Mouse (Mus musculus): ENCODE results near the gene Gm42417. TPM values are rescaled to one million over a fixed set of nuclear protein-coding genes. Genes with fewer than 3 reads are reported as not detected.

Gm42417 gene
- polyA plus RNA-seq, 1 experiment from 2014 or later: 0.26 TPM

DNA sequence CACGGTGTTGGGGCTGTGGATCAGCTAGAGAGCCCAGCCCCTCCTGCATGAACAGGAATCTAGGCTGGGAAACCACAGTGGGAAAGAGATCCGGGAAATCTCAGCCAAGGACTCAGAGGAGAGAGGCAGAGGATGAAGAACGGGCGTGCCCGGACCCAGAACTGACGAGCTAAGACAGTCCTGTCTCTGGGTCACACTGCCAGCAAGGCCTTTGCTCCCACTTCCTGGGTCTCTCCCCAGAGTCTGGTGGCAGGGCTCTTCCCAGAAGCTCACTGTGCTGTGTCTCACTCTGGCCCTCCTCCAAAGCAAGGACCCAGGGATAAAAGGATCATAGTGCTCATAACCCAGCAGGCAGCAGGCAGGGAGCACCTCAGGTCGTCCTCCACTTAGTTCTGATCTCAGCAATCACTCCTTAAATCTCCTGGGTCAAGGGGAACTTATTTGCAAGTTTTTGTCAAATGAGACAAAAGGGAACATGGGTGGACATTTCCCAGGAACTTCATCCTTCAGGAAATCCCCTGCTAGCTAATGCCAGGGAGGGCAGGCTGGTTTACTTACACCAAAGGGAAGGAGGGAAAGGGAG lies 30.6 kb upstream of the Gm42417 start:
- no peaks in the 10 kb centered on the region for H3K27me3 ChIP-seq (ENCODE audit: control insufficient read depth, insufficient read depth, low read length)
- no peaks in the 10 kb centered on the region for H3K36me3 ChIP-seq (ENCODE audit: control insufficient read depth, insufficient read depth, low read length)
- no peak for ATAC-seq (ENCODE audit: low FRiP score, low TSS enrichment)
- H3K9ac ChIP-seq (ENCODE audit: low read depth, low read length): 0 out of 2 replicates have a peak overlapping the region, but pooled peaks have one; percentile 34
- H3K9me3 ChIP-seq (ENCODE audit: control insufficient read depth, low read length): no peaks in the 10 kb centered on the region
- peaks cover 49% of the 10 kb centered on the region for H3K4me1 ChIP-seq (ENCODE audit: control insufficient read depth, insufficient read depth, low read length)
- H3K4me2 ChIP-seq (replicated peaks; ENCODE audit: low read depth, low read length): no peak overlapping the region
- H3K4me3 ChIP-seq (ENCODE audit: low read length): no peak overlapping the region
- 62% methylated on average over 7 of the region's 7 CpGs for WGBS
- H3K27ac ChIP-seq (ENCODE audit: low read depth, low read length): peak overlapping the region; percentile 69

DNA sequence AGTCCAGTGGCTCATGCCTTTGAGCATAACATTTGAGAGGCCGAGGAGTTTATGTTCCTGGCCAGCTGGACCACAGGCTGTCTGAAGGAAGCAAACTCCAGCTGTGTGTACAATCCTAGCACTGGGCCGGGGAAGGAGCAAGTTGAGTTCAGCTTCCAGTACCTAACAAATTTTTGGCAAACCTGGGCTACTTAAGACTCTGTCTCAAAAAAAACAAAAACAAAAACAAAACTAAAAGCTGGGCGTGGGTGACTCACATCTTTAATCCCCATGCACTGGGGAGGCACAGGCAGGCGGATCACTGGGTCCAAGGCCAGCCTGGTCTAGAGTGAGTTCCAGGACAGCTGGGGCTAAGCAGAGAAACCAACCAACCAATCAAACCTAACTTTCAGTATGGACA lies 29.5 kb upstream of the Gm42417 start:
- 48% methylated on average over 4 of the region's 4 CpGs for WGBS
- H3K27ac ChIP-seq (ENCODE audit: low read depth, low read length): peak overlapping the region; percentile 81

DNA sequence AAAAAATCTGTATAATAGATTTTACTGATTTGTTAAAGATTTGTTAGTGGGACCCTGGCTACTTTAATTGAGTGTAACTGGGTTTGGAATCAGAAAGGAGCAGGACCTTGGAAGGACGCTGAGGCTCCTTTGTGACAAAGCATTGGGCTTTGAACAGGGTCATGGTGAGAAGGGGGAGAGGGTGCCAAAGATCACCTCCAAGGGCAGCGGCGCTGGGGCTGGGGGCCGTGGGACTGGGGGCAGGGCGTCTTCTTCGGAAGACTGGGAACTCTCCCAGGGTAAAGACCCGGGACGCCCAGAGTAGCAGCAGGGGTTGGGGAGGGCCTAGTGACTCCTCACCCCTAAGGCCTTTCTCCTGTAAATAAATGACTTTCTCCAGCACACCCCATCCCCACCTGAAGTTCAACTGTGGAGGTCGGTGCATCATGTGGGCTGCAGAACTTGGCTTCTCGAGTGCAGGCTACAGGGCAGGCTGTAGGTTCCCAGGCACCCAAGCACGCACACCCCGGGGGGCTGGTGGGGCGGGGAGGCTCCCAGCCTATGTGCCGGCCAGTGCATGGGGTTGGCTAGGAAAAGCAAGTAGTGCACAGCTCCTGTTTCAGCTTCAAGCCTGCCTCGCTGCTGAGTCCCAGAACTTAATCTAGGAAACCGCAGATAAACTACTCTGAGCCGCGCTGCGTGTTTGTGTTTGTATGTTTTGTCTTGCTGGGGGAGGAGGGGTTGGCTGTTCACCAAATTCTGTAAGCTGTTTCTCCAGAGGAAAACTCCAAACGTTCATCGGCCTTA lies 28.8 kb upstream of the Gm42417 start:
- Histone ChIP-seq H3K27ac (ENCODE audit: low read depth, low read length) (peak overlapping the region; percentile 81), H3K9me3 (ENCODE audit: control insufficient read depth, low read length) (no peaks in the 10 kb centered on the region), H3K4me3 (ENCODE audit: low read length) (no peak overlapping the region), H3K9ac (ENCODE audit: low read depth, low read length) (no peak overlapping the region; the same call in 1 of the 2 replicates), H3K36me3 (ENCODE audit: control insufficient read depth, insufficient read depth, low read length) (no peaks in the 10 kb centered on the region), H3K4me2 (replicated peaks; ENCODE audit: low read depth, low read length) (no peak overlapping the region; the same call in 1 of the 2 replicates), H3K4me1 (ENCODE audit: control insufficient read depth, insufficient read depth, low read length) (peaks cover 48% of the 10 kb centered on the region), H3K27me3 (ENCODE audit: control insufficient read depth, insufficient read depth, low read length) (no peaks in the 10 kb centered on the region)
- WGBS: 21% methylated on average over 21 of the region's 21 CpGs
- ATAC-seq (ENCODE audit: low FRiP score, low TSS enrichment): peak; percentile 69

More for the DNA sequence above, 29.5 kb upstream of the Gm42417 start:
- Histone ChIP-seq H3K9ac (ENCODE audit: low read depth, low read length) (no peak overlapping the region), H3K36me3 (ENCODE audit: control insufficient read depth, insufficient read depth, low read length) (no peaks in the 10 kb centered on the region), H3K4me1 (ENCODE audit: control insufficient read depth, insufficient read depth, low read length) (peaks cover 46% of the 10 kb centered on the region), H3K4me2 (replicated peaks; ENCODE audit: low read depth, low read length) (no peak overlapping the region; the same call in 1 of the 2 replicates), H3K27me3 (ENCODE audit: control insufficient read depth, insufficient read depth, low read length) (no peaks in the 10 kb centered on the region), H3K4me3 (ENCODE audit: low read length) (no peak overlapping the region), H3K9me3 (ENCODE audit: control insufficient read depth, low read length) (no peaks in the 10 kb centered on the region)
- ATAC-seq (ENCODE audit: low FRiP score, low TSS enrichment): no peak

GRCm38 (mm10) chr1:36566425-36566824 lies 27.2 kb upstream of the Gm42417 start:
- Histone ChIP-seq H3K27ac (ENCODE audit: low read depth, low read length) (peak overlapping the region; percentile 4; the same call in 1 of the 2 replicates), H3K27me3 (ENCODE audit: control insufficient read depth, insufficient read depth, low read length) (no peaks in the 10 kb centered on the region), H3K9ac (ENCODE audit: low read depth, low read length) (no peak overlapping the region), H3K4me1 (ENCODE audit: control insufficient read depth, insufficient read depth, low read length) (peaks cover 64% of the 10 kb centered on the region), H3K36me3 (ENCODE audit: control insufficient read depth, insufficient read depth, low read length) (no peaks in the 10 kb centered on the region), H3K4me2 (replicated peaks; ENCODE audit: low read depth, low read length) (no peak overlapping the region), H3K4me3 (ENCODE audit: low read length) (no peak overlapping the region), H3K9me3 (ENCODE audit: control insufficient read depth, low read length) (no peaks in the 10 kb centered on the region)
- WGBS: 13% methylated on average over 2 of the region's 2 CpGs
- no peak for ATAC-seq (ENCODE audit: low FRiP score, low TSS enrichment)

- H3K9me3 ChIP-seq (ENCODE audit: control insufficient read depth, low read length): no peaks in the 10 kb centered on the region
- no peak overlapping the region for H3K4me3 ChIP-seq (ENCODE audit: low read length)
- H3K27me3 ChIP-seq (ENCODE audit: control insufficient read depth, insufficient read depth, low read length): no peaks in the 10 kb centered on the region
- no peak overlapping the region for H3K27ac ChIP-seq (ENCODE audit: low read depth, low read length)
- peaks cover 62% of the 10 kb centered on the region for H3K4me1 ChIP-seq (ENCODE audit: control insufficient read depth, insufficient read depth, low read length)
- H3K9ac ChIP-seq (ENCODE audit: low read depth, low read length): no peak overlapping the region
- no peak overlapping the region for H3K4me2 ChIP-seq (replicated peaks; ENCODE audit: low read depth, low read length)
- no peak for ATAC-seq (ENCODE audit: low FRiP score, low TSS enrichment)
- H3K36me3 ChIP-seq (ENCODE audit: control insufficient read depth, insufficient read depth, low read length): no peaks in the 10 kb centered on the region
- WGBS: 72% methylated on average over 6 of the region's 6 CpGs
Observed at GRCm38 (mm10) chr1:36564101-36564500, 24.9 kb upstream of the Gm42417 start.

DNA sequence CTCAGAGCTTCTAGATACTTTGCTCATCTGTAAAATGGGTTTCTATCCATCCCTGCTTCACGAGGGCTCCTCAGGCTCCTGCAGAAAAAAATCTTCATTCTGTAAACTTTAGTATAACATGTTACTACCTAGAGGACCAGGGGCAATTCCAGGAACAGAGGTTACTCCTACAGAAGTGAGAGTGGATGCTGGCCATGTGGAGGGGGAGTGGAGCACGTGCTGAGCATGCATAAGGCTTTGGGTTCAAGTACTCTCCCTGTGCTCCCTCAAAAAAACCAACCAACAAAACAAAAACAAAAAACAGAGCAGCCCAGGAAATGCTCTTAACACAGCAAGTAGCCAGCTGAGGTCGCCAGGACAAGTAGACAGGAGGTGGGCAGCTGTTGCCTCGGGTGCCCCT lies 24.4 kb upstream of the Gm42417 start:
- Histone ChIP-seq H3K36me3 (ENCODE audit: control insufficient read depth, insufficient read depth, low read length) (no peaks in the 10 kb centered on the region), H3K27me3 (ENCODE audit: control insufficient read depth, insufficient read depth, low read length) (no peaks in the 10 kb centered on the region), H3K4me1 (ENCODE audit: control insufficient read depth, insufficient read depth, low read length) (peaks cover 63% of the 10 kb centered on the region), H3K4me2 (replicated peaks; ENCODE audit: low read depth, low read length) (no peak overlapping the region), H3K9me3 (ENCODE audit: control insufficient read depth, low read length) (no peaks in the 10 kb centered on the region), H3K4me3 (ENCODE audit: low read length) (no peak overlapping the region), H3K9ac (ENCODE audit: low read depth, low read length) (no peak overlapping the region), H3K27ac (ENCODE audit: low read depth, low read length) (no peak overlapping the region; the same call in 1 of the 2 replicates)
- WGBS: 37% methylated on average over 4 of the region's 4 CpGs
- no peak for ATAC-seq (ENCODE audit: low FRiP score, low TSS enrichment)

DNA sequence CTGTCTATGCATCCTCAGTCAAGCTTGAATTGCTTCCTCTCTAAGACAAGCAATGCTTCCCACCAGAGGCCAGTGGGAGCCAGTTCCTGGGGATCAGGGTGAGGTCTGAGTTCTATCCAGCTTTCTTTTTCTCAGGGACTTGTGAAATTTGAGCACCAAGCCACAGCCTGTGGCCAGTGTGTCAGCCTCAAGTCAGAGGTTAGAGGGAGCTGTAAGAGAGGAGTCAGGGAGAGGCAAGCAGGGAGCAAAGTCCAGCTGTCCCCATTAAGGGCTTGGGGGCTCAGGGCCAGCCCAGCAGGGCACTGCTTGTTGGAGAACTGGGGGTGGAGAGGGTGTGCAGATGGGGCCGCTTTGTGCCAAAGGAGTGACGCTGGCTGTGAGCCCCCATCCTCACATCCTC lies 24.0 kb upstream of the Gm42417 start:
- H3K27ac ChIP-seq (ENCODE audit: low read depth, low read length): peak overlapping the region; percentile 25; the same call in 1 of the 2 replicates
- no peaks in the 10 kb centered on the region for H3K9me3 ChIP-seq (ENCODE audit: control insufficient read depth, low read length)
- no peak overlapping the region for H3K9ac ChIP-seq (ENCODE audit: low read depth, low read length)
- H3K4me2 ChIP-seq (replicated peaks; ENCODE audit: low read depth, low read length): no peak overlapping the region
- ATAC-seq (ENCODE audit: low FRiP score, low TSS enrichment): peak; percentile 12; the same call in 1 of the 2 replicates
- no peak overlapping the region for H3K4me3 ChIP-seq (ENCODE audit: low read length)
- H3K4me1 ChIP-seq (ENCODE audit: control insufficient read depth, insufficient read depth, low read length): peaks cover 59% of the 10 kb centered on the region
- 38% methylated on average over 2 of the region's 2 CpGs for WGBS
- no peaks in the 10 kb centered on the region for H3K27me3 ChIP-seq (ENCODE audit: control insufficient read depth, insufficient read depth, low read length)
- H3K36me3 ChIP-seq (ENCODE audit: control insufficient read depth, insufficient read depth, low read length): no peaks in the 10 kb centered on the region

DNA sequence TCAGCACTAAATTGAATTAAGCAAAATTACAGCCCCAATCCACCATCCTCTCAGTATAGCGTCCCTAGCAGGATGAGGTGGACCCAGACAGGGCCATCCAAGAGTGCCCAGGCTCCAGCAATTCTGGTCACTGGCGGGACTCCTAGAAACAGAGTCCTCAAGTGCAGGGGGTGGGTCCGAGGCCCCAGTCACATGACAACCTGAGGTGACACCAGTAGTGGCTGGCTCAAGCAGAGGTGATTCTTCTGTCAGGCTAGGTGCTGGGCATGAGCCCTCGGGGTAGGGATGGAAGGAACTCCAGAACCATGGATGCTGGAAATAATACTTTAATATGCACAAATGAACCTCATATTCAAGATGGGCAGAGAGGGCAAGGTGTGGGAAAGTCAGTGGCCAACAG lies 23.2 kb upstream of the Gm42417 start:
- H3K27me3 ChIP-seq (ENCODE audit: control insufficient read depth, insufficient read depth, low read length): no peaks in the 10 kb centered on the region
- 47% methylated on average over 4 of the region's 4 CpGs for WGBS
- H3K36me3 ChIP-seq (ENCODE audit: control insufficient read depth, insufficient read depth, low read length): no peaks in the 10 kb centered on the region
- H3K4me3 ChIP-seq (ENCODE audit: low read length): no peak overlapping the region
- no peak overlapping the region for H3K9ac ChIP-seq (ENCODE audit: low read depth, low read length)
- H3K27ac ChIP-seq (ENCODE audit: low read depth, low read length): no peak overlapping the region
- H3K4me2 ChIP-seq (replicated peaks; ENCODE audit: low read depth, low read length): no peak overlapping the region
- no peaks in the 10 kb centered on the region for H3K9me3 ChIP-seq (ENCODE audit: control insufficient read depth, low read length)
- peaks cover 53% of the 10 kb centered on the region for H3K4me1 ChIP-seq (ENCODE audit: control insufficient read depth, insufficient read depth, low read length)
- ATAC-seq (ENCODE audit: low FRiP score, low TSS enrichment): no peak

DNA sequence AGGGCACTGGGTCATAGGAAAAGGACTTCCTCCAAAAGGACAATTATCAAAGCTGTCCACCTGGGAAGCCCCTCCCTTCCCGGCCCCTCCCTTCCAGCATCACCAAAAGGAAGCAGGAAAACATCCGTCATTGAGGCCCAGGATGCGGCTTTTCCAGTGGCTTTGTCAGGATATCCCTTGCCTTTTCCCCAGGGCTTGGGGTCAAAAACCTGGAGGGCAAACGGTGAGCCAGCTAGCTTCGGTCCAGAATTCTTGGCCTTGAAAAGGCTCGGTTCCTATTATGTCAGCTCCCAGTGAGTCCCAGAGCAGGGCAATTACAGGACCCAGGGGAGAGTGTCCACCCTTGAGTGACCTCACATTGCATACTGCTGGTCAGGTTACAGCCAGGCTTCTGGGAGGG lies 21.7 kb upstream of the Gm42417 start:
- no peak for ATAC-seq (ENCODE audit: low FRiP score, low TSS enrichment)
- H3K36me3 ChIP-seq (ENCODE audit: control insufficient read depth, insufficient read depth, low read length): no peaks in the 10 kb centered on the region
- no peak overlapping the region for H3K4me3 ChIP-seq (ENCODE audit: low read length)
- no peaks in the 10 kb centered on the region for H3K9me3 ChIP-seq (ENCODE audit: control insufficient read depth, low read length)
- WGBS: 14% methylated on average over 6 of the region's 6 CpGs
- H3K27me3 ChIP-seq (ENCODE audit: control insufficient read depth, insufficient read depth, low read length): no peaks in the 10 kb centered on the region
- H3K4me2 ChIP-seq (replicated peaks; ENCODE audit: low read depth, low read length): no peak overlapping the region
- H3K27ac ChIP-seq (ENCODE audit: low read depth, low read length): no peak overlapping the region
- no peak overlapping the region for H3K9ac ChIP-seq (ENCODE audit: low read depth, low read length)
- peaks cover 40% of the 10 kb centered on the region for H3K4me1 ChIP-seq (ENCODE audit: control insufficient read depth, insufficient read depth, low read length)

Measured in kidney, embryonic 14.5 days (tissue).